Mouse (Mus musculus) A20 (cell line): ENCODE results near the gene Slc35c2.

Experiments
- DNase-seq: peaks from one replicate; pipeline ENCODE4 v3.0.0-alpha.2; 2011; ENCODE audit warnings: low read depth, low spot score

The Slc35c2 gene

DNA sequence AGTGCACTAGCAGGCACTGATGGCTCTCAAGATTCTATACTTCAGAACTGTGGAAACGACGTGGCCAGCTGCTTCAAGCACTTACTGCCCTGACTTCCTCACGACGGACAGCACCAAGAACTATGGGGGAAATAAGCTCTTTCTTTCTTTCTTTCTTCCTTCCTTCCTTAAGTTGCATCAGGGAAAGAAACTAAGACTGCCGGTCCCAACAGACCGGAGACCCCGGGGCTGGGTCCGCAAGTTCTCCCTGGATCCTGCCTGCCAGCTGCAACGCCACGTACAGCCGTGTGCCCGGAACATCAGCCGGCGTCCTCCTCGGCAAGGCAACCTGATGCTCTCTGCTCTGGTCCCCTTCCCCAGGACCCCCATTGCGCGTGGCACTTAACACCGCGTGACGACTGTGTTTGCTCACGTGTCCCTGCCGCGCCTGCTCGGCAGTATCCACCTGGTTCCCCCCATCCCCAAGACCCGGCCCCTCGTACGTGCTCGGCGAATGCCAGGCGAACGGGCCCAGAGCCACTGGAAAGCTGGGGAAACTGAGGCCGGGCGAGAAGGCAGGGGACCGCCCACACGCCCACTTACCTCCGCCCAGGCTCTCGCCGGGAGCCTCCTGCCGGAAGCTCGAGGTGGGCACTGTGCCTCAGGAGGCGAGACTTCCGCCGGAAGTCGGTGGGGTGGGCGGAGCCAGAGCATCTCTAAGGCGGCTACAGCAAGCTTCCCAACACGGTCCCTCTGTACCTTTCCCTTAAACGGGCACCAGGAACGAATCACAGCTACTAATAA lies at the start of gene Slc35c2:
Slc35c2 (minus strand) TSS at position 668 of the 783 bp plus-strand sequence.
- DNase-seq: peak; percentile 95

DNA sequence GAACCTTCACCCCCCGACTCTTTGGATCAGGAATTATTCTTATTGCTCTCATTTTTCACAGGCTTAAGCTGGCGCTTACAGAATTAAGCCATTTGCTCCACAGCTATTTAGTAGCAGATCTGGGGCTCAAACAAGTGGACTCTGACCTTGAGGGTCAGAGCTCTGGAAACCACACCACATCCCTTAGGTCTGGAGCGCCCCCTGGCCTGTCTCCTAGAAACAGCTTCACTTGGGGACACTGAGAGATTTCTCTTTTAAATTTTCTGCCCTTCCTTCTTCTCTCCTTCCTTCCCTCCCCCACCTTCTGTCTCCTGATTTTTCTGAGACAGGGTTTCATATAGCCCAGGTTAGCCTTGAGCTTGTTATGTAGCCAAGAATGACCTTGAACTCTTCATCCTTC lies 49.5 kb upstream of the Slc35c2 start:
- DNase-seq: peak; percentile 51

DNA sequence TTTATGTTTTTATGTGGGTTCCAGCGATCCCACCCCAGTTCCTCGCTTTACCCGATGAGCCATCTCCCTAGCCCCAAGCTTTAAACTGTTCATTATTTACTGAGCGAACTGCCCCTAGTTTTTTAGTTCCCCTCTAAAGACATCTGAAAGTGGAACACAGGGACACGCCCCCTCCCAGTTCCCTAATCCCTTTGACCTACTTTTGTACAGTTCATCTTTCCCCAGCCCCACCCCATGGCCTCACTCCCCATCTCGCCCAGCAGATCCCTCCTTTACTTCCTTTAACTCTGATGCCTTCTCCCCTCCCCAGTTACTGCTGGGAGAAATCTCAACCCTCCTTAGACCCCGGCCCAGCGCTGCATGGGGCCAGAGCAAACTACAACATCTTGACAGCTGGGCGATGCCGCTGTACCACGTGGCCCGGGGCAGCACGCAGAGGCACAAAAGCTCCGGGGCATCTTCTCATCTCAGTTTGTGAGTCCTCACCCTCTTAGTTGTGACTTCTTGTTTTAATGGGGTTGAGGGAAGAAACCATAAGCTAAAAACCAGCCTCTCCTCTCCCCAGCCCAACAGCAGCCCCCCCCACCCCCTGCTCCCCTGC lies 45.0 kb upstream of the Slc35c2 start:
- DNase-seq: peak; percentile 63

DNA sequence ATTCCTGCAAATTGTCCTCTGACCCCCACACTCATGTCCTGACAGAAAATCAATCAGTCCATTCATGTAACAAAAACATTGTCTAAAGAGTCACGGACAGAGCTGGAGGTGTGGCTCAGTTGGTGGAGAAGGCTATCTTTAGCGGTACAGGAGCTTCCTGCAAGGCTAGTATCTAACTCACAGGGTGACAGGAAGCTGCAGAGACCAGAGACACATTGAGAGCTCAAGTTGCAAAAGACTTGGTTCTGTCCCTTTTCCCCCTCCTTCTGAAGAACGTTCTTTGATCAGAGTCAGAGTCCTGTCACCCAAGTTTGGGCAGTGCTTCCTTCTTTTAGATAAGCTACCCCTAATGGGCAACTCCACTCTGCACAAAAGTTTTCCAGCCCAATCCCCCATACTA lies 42.0 kb upstream of the Slc35c2 start:
- DNase-seq: no peak

DNA sequence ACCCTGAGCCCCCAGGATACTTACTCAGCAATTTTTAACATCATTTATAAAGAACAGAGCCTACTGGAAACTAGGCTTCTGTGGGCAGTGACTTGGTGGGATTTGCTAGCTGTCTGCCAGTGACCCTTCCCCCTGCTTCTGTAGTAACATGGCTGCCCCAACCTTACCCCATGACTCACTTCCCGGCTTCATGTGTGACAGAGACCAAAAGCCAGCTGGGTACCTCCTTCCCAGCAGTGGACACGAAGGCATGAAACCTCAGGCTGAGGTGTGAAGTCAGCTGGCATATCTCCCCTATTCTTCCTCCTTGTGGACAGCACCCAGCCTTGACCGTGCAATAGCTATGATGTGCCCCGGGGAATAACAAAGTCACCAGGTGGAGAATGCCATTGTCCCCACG lies 41.1 kb upstream of the Slc35c2 start:
- no peak for DNase-seq

GRCm38 (mm10) chr2:165327386-165327785 lies 39.7 kb upstream of the Slc35c2 start:
- no peak for DNase-seq

DNA sequence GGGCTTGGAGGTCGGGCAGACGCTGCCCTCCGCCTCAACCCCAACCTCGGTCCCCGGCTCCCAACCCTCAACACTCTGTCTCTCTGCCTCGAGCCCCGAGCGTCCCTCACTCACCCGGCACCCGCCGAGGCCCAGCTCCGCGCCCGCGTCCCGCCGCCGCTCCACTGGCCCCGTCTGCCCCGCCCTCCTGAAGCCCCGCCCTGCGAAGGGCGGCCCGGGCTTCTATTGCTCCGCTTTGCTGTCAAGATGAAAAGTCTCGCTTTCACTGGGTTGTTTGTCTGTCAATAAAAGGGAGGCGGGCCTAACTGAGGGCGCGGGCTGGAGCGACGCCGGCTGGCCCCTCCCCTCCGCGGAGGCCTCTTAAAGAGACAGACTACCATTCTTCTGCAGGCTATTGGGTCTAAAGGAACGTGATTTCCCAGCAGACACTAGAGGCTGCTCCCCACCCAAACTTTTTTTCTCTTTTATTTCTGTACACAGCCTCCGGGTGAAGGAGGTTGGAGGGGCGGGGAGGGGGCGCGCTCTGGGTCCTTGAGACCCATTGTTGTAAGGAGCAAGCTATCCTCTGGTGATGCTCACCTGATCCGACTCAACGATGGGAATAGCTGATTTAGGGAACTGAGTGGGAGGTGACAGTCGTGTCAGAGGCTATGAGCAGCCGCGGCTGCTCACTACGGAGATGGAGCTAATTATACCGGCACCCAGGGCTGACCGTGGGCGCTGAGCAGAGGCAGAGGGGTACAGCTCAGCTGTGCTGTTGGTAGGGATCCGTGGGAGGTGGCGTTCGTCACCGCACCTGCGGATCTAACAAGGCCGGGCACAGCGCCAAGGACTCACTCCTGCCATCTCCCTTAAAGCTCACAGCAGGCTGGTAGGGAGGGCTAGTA lies 38.9 kb upstream of the Slc35c2 start, which contains the start of gene Elmo2:
Elmo2 (minus strand) TSS at position 176 of the 887 bp plus-strand sequence.
- peak; percentile 98 for DNase-seq

GRCm38 (mm10) chr2:165325521-165326303 lies 38.0 kb upstream of the Slc35c2 start:
- no peak for DNase-seq

- no peak for DNase-seq
Measured at GRCm38 (mm10) chr2:165323928-165324327, 36.3 kb upstream of the Slc35c2 start.

GRCm38 (mm10) chr2:165323484-165323883 lies 35.8 kb upstream of the Slc35c2 start:
- no peak for DNase-seq

- no peak for DNase-seq
Measured at GRCm38 (mm10) chr2:165321981-165322735, 34.5 kb upstream of the Slc35c2 start.

DNA sequence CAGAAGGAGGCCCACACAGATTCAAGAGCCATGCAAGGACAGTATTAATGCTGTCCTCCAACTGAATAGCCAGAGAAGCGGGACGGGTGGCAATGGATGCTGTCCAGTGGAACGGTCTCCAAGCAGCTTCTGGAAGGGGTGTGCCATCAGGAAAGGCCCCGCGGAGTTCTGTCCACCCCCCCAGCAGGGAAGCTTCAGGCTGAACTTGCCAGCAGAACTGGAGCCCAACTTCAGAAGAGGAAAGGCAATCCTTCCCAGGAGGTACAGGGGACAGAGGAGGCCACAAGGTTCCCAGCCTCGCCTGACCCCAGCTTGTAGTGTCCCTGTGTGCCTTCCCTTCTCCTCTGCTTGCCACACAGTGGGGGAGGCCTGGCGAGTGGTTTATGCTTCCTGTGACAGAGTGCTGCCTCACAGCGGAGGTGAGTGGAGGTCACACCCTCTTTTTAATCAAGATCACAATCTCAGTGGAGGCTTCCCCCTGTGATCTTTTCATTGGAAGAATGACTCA lies 33.8 kb upstream of the Slc35c2 start:
- no peak for DNase-seq

- DNase-seq: no peak
Measured at GRCm38 (mm10) chr2:165320531-165321150, 33.0 kb upstream of the Slc35c2 start.

GRCm38 (mm10) chr2:165319503-165319902 lies 31.8 kb upstream of the Slc35c2 start:
- DNase-seq: no peak

DNA sequence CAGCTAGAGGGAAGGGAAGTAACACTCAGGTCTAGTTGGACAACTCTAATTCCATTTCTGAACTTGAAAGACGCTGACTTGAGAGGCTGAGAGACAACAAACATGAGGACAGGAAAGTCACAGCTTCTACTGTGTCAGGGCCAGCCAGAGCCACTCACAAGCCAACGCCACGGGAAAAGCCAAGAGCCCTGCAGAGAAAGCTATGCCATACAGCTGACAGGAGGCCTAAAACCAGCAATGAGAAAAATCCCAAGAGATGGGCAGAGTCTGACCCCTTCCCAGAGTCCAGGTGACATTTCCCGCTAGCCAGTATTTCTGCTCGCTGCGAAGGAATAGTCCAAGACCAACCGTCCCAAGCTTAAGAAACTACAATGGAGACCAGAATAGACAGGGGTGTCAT lies 31.3 kb upstream of the Slc35c2 start:
- DNase-seq: no peak

GRCm38 (mm10) chr2:165317621-165318263 lies 30.1 kb upstream of the Slc35c2 start:
- DNase-seq: no peak

DNA sequence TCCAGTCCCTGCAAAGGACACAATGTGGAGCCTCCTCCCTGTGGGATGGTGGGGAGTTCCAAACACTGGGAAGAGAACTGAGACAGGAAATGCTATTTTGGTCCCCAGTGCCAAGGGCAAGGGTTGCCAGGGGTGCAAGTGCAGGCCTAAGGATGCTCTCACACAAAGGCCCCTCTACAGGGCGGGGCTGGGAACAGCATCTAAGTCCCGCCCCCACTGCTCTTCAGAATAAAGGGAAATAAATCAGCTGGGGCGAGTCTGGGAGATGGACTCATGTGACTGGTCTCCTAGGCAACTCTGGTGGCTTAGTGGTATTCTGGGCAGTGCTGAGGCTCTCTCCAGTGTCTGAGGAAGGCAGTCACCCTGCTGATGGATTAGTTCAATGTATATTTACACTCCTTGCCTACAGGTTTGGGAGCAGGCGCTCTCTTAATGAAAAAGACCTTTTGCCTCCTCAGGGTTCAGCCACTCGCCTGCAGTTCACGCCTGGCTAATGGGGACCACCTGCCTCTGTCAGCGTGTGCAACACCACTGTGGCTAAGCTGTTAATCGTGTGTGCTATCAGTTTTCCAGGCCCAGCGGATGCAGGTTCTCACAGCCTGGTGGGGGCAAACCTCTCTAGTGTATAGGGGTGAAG lies 29.3 kb upstream of the Slc35c2 start:
- DNase-seq: no peak

GRCm38 (mm10) chr2:165316204-165316603 lies 28.5 kb upstream of the Slc35c2 start:
- DNase-seq: no peak

GRCm38 (mm10) chr2:165314197-165314596 lies 26.5 kb upstream of the Slc35c2 start:
- DNase-seq: no peak
